Mouse (Mus musculus) heart, postnatal 0 days (tissue): Measurements from ENCODE around the gene 3110009E18Rik.
A peak's percentile ranks its signal among the peaks of the same experiment; 100 is the strongest.

Experiments
- CTCF ChIP-seq: IDR thresholded peaks from 2 replicates; pipeline ENCODE4 v1.5.1; 2016; ENCODE audit warnings: antibody characterized with exemption, control low read depth, low read depth
- EP300 ChIP-seq: IDR thresholded peaks from 2 replicates; pipeline ENCODE4 v1.6.1; 2016; ENCODE audit warnings: antibody characterized with exemption, low read depth

DNA sequence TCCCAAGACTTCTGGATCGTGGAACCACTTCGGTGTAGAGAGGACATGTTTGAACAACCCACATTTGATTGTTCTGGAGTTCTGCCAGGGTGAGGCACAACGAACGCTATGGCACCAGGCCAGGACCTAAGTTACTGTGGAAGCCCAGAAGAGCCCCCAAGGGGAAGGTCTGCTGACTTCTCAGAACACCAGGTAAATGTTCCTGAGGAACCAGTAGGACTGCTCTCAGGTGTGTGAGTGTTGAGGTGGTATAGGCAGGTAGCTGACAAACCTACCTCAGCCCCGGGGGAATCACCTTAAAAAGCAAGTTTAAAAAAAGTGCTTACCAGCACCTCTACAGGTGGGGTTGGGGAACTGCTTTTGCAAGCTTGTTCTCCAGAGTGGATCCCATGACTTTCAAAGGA lies 15.4 kb upstream of the 3110009E18Rik start:
- TF ChIP-seq CTCF (peak; percentile 9), EP300 (no peak)
